Mouse (Mus musculus) E14TG2a.4 (cell line): ENCODE data around the gene Prickle4.

Source experiments
- H3K27me3 ChIP-seq: 2 replicates; pipeline ENCODE4 v1.6.1; 2014; ENCODE audit warnings: low read length, control low read depth; ENCODE audit not compliant: insufficient read depth
- H3K36me3 ChIP-seq: 2 replicates; pipeline ENCODE4 v1.6.1; 2014; ENCODE audit warnings: low read length, control low read depth; ENCODE audit not compliant: insufficient read depth
- H3K4me1 ChIP-seq: replicated peaks from 2 replicates; pipeline ENCODE4 v1.6.1; 2014; ENCODE audit warnings: low read depth, low read length, control low read depth
- H3K4me3 ChIP-seq: replicated peaks from 2 replicates; pipeline ENCODE4 v1.5.1; 2014; ENCODE audit warnings: mild to moderate bottlenecking, low read length
- H3K9me3 ChIP-seq: 2 replicates; pipeline ENCODE4 v1.6.1; 2014; ENCODE audit warnings: low read length, control low read depth
- CTCF ChIP-seq: conservative IDR thresholded peaks from 2 replicates; pipeline ENCODE4 v1.5.1; 2014; ENCODE audit warnings: low read length
- NANOG ChIP-seq: IDR thresholded peaks from 2 replicates; pipeline ENCODE4 v1.6.1; 2014; ENCODE audit warnings: borderline replicate concordance, low read length, mixed read lengths
- POU5F1 ChIP-seq: IDR thresholded peaks from 2 replicates; pipeline ENCODE4 v1.6.1; 2014; ENCODE audit warnings: low read length, borderline replicate concordance

Gene Prickle4

GRCm38 (mm10) chr17:47687409-47688343 lies 6.9 kb downstream of the Prickle4 start:
- TF ChIP-seq NANOG (peak; percentile 12; the same call in 1 of the 2 replicates), POU5F1 (no peak)
- Histone ChIP-seq H3K27me3 (peaks cover 36% of the 10 kb centered on the region), H3K9me3 (no peaks in the 10 kb centered on the region), H3K4me1 (peaks cover 78% of the 10 kb centered on the region), H3K36me3 (peaks cover 46% of the 10 kb centered on the region), H3K4me3 (peak overlapping the region; percentile 98)

DNA sequence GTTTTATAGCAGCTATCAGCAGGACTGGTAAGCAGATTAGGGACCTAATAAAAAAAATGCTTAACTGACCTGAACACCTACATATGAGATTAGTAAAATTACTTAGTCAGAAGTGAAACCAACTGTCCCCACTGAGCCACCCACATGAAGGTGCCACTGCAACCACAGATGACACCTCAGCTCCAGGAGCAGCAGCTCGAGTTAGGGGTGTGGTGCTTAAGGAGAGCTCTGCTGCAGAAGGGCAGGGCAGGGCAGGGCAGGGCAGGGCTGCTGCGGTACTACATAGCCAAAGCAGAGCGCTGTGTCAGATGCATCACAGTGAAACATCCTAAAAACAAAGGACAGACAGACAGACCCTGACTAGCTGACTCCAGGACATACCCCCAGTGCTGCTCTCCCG lies 11.7 kb downstream of the Prickle4 start:
- H3K36me3 ChIP-seq: peaks cover 93% of the 10 kb centered on the region
- no peaks in the 10 kb centered on the region for H3K27me3 ChIP-seq
- peaks cover 52% of the 10 kb centered on the region for H3K4me1 ChIP-seq
- no peak for TF ChIP-seq CTCF
- H3K4me3 ChIP-seq: no peak overlapping the region
- H3K9me3 ChIP-seq: no peaks in the 10 kb centered on the region

DNA sequence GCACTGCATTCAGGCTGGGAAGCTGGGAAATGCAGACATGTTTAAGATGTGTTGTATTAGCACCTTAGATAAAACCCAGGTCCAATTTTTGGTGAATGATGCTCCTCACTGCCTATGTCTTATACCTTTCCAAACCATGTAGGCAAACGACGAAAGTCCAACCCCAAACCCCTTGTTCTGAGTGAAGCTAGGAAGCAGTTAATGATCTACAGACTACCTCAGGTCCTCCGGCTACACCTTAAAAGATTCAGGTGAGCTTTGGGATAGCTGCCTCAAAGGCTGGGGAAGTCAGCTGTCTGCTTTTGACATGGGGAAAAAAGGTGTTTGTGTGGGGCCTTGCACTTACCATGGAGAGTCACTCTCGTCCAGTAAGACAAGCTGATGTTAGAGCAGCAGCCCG lies 15.8 kb downstream of the Prickle4 start:
- no peak overlapping the region for H3K4me3 ChIP-seq
- peaks cover 37% of the 10 kb centered on the region for H3K4me1 ChIP-seq
- no peaks in the 10 kb centered on the region for H3K27me3 ChIP-seq
- peaks cover 89% of the 10 kb centered on the region for H3K36me3 ChIP-seq
- TF ChIP-seq POU5F1 (no peak), NANOG (no peak), CTCF (no peak)
- H3K9me3 ChIP-seq: no peaks in the 10 kb centered on the region

- H3K9me3 ChIP-seq: no peaks in the 10 kb centered on the region
- peaks cover 84% of the 10 kb centered on the region for H3K36me3 ChIP-seq
- H3K27me3 ChIP-seq: no peaks in the 10 kb centered on the region
- H3K4me3 ChIP-seq: no peak overlapping the region
- TF ChIP-seq NANOG (no peak), POU5F1 (no peak), CTCF (no peak)
- H3K4me1 ChIP-seq: peaks cover 39% of the 10 kb centered on the region
Observed at GRCm38 (mm10) chr17:47678238-47678637, 16.3 kb downstream of the Prickle4 start.

DNA sequence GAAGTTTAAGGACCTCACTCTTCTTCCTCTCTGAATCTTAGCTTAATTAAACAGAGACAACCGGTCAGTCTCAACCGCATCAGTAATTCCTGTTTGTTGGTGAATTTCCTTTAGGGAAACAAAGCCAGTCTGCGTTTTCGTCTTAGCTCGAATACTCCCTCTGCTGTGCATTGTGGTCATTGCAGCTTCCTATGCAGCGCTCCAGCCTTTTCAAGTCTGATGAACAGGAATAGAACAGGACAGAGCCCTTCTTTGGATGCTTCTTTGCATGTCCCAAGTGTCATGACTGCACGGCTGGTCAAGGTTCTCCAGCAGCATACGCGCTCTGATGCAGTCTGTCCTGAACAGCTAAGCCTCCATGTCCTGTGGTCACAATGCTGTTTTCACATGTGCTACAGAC lies 18.0 kb downstream of the Prickle4 start:
- peaks cover 68% of the 10 kb centered on the region for H3K36me3 ChIP-seq
- H3K27me3 ChIP-seq: no peaks in the 10 kb centered on the region
- H3K9me3 ChIP-seq: no peaks in the 10 kb centered on the region
- H3K4me3 ChIP-seq: no peak overlapping the region
- peaks cover 32% of the 10 kb centered on the region for H3K4me1 ChIP-seq
- TF ChIP-seq POU5F1 (no peak), CTCF (peak; percentile 96), NANOG (no peak)

DNA sequence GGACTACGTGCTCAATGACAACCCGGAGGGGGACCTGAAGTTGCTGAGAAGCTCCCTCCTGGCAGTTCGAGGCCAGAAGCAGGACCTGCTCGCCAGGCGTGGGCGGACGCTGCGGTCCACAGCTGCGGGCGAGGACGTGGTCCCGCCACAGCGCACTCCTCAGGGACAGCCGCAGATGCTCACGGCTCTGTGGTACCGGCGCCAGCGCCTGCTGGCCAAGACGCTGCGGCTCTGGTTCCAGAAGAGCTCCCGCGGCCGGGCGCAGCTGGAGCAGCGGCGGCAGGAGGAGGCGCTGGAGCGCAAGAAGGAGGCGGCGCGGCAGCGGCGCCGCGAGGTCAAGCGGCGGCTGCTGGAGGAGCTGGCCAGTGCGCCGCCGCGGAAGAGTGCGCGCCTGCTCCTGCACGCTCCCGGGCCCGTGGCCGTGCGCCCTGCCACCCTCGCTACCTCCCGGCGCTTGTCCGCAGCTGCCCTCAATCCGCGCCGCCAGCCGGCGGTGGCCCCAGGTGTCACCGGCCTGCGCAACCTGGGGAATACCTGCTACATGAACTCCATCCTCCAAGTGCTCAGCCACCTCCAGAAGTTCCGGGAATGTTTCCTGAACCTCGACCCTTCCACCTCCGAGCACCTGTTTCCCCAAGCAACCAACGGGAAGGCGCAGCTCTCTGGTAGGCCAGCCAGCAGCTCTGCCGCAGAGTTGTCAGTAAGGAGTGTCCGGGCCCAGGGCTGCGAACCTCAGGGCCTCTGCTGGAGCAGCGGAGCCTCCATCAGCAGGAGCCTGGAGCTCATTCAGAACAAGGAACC lies 22.0 kb downstream of the Prickle4 start:
- TF ChIP-seq NANOG (no peak), POU5F1 (no peak), CTCF (no peak)
- H3K27me3 ChIP-seq: peaks cover 9% of the 10 kb centered on the region
- H3K4me3 ChIP-seq: peak overlapping the region; percentile 82
- H3K9me3 ChIP-seq: no peaks in the 10 kb centered on the region
- H3K4me1 ChIP-seq: peaks cover 58% of the 10 kb centered on the region
- H3K36me3 ChIP-seq: peaks cover 28% of the 10 kb centered on the region

DNA sequence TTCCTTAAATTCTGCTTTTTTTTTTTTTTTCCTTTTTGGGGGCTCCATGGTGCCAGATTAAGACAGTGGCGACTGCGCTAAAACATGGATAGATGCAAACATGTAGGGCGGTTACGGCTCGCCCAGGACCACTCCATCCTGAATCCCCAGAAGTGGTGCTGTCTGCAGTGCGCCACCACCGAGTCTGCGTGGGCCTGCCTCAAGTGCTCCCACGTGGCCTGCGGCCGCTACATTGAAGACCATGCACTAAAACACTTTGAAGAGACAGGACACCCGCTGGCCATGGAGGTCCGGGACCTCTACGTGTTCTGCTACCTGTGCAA lies 22.6 kb downstream of the Prickle4 start:
- peak overlapping the region; percentile 82 for H3K4me3 ChIP-seq
- no peaks in the 10 kb centered on the region for H3K9me3 ChIP-seq
- H3K36me3 ChIP-seq: peaks cover 22% of the 10 kb centered on the region
- peaks cover 59% of the 10 kb centered on the region for H3K4me1 ChIP-seq
- H3K27me3 ChIP-seq: peaks cover 9% of the 10 kb centered on the region
- TF ChIP-seq POU5F1: no peak

- Histone ChIP-seq H3K9me3 (no peaks in the 10 kb centered on the region), H3K4me1 (peaks cover 60% of the 10 kb centered on the region), H3K36me3 (no peaks in the 10 kb centered on the region), H3K27me3 (peaks cover 9% of the 10 kb centered on the region), H3K4me3 (no peak overlapping the region)
- TF ChIP-seq CTCF (no peak), NANOG (no peak), POU5F1 (no peak)
Observed at GRCm38 (mm10) chr17:47669166-47669565, 25.4 kb downstream of the Prickle4 start.

GRCm38 (mm10) chr17:47664474-47664873 lies 30.1 kb downstream of the Prickle4 start:
- H3K36me3 ChIP-seq: no peaks in the 10 kb centered on the region
- TF ChIP-seq CTCF (no peak), POU5F1 (no peak), NANOG (no peak)

More at GRCm38 (mm10) chr17:47664474-47664873, 30.1 kb downstream of the Prickle4 start:
- Histone ChIP-seq H3K9me3 (no peaks in the 10 kb centered on the region), H3K4me1 (peaks cover 74% of the 10 kb centered on the region), H3K27me3 (no peaks in the 10 kb centered on the region), H3K4me3 (no peak overlapping the region)
